Mouse (Mus musculus): ENCODE measurements around the gene Cyp4a31. TPM values are rescaled to one million over a fixed set of nuclear protein-coding genes. Genes with fewer than 3 reads are reported as not detected.
"Not testable (repeated sequence)": the region's sequence is repeated elsewhere in the genome, so short reads cannot be mapped to it uniquely, and the experiment has no call there.

Gene Cyp4a31
- not detected in 2 replicates for polyA plus RNA-seq (2016; fragmentation: Nextera tagmentation; extraction: Ambion mirVana)

DNA sequence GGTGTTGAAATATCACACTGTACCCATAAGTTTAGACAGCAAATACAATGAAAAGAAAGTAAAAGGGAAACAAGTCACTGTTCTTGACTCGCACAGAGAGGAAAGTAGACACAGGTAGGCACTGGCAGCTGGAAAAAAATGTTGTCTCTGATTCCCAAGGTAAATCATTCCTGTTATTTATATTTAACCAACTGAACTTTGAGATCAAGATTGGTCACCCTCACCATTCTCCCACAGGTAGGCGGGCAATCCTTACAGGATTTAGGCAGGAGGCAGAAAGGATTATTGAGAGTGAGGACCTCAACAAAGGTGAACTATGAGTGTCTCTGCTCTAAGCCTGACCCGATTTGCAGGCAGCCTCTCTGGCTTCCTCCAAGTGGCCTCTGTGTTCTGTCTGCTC, at the start of gene Cyp4a31:
TSS of gene Cyp4a31 (plus strand) at position 249 of the 400 bp plus-strand sequence.
- H3K4me3 ChIP-seq: no peak within 1 kb of the TSS
- no peak for DNase-seq (ENCODE audit: extremely low spot score, low spot score)
- no peaks in the 10 kb centered on the region for H3K27me3 ChIP-seq (ENCODE audit: poor library complexity, severe bottlenecking)
- no peaks in the 10 kb centered on the region for H3K9me3 ChIP-seq
- no peaks in the 10 kb centered on the region for H3K36me3 ChIP-seq (replicated peaks)
- no peak within 1 kb of the TSS for H3K27ac ChIP-seq
- H3K4me1 ChIP-seq: no peaks in the 10 kb centered on the region
- 84% methylated on average over 3 of the region's 3 CpGs for WGBS

DNA sequence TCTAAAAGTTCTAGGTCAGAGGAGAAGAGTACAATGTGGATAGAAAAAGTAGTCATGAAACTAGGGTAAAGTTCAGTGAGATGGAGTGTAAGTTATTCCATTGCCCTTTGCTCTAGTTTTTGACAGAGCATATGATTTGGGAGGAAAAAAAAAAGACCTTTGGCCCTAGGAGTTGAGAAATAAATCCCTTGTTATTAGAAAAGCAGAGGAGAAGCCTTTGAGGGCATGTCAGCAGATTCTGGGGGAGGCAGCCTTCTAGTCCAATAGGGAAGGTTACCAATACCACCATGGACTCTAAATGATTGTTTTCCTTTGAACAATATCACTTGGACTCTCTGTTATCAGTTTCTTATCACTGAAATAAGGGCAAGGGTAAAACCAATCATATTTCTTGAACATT, 49.5 kb upstream of the Cyp4a31 start:
- H3K27me3 ChIP-seq (ENCODE audit: poor library complexity, severe bottlenecking); H3K9me3 ChIP-seq; H3K36me3 ChIP-seq (replicated peaks); DNase-seq (ENCODE audit: extremely low spot score, low spot score); H3K4me1 ChIP-seq; H3K4me3 ChIP-seq; H3K27ac ChIP-seq: not testable (repeated sequence)

GRCm38 (mm10) chr4:115518000-115518399, 45.4 kb upstream of the Cyp4a31 start, which contains the start of gene Cyp4a10:
Gene Cyp4a10, plus strand, starts transcription at chr4:115518264.
- H3K4me3 ChIP-seq; H3K9me3 ChIP-seq; H3K27me3 ChIP-seq (ENCODE audit: poor library complexity, severe bottlenecking); DNase-seq (ENCODE audit: extremely low spot score, low spot score); H3K27ac ChIP-seq; H3K4me1 ChIP-seq; H3K36me3 ChIP-seq (replicated peaks): not testable (repeated sequence)
- WGBS: 91% methylated on average over 5 of the region's 5 CpGs

DNA sequence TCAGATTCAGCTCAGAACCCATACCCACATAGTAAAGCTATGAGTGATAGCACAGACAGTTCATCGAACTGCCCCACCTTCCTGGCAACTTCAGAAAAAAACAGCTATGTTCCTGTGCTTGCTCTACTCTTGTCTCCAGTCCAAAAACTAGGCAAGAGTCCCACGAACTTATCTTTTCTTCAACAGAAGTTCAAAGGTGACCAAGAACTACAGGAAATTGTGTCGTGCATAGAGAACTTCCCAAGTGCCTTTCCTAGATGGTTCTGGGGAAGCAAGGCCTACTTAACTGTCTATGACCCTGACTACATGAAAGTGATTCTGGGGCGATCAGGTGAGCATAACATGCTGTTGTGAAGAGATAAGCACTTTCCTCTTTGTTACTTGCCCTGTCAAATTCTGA, 44.0 kb upstream of the Cyp4a31 start:
- Histone ChIP-seq H3K36me3 (replicated peaks) (no peaks in the 10 kb centered on the region), H3K27me3 (ENCODE audit: poor library complexity, severe bottlenecking) (no peaks in the 10 kb centered on the region), H3K4me3 (no peak overlapping the region), H3K9me3 (no peaks in the 10 kb centered on the region), H3K27ac (no peak overlapping the region), H3K4me1 (0 out of 2 replicates have a peak, but pooled peaks cover 3% of the 10 kb centered on the region)
- WGBS: 81% methylated on average over 4 of the region's 4 CpGs
- DNase-seq (ENCODE audit: extremely low spot score, low spot score): no peak

- WGBS: 97% methylated on average over 2 of the region's 2 CpGs
- Histone ChIP-seq H3K4me1 (0 out of 2 replicates have a peak, but pooled peaks cover 3% of the 10 kb centered on the region), H3K9me3 (no peaks in the 10 kb centered on the region), H3K4me3 (no peak overlapping the region), H3K36me3 (replicated peaks) (no peaks in the 10 kb centered on the region), H3K27me3 (ENCODE audit: poor library complexity, severe bottlenecking) (no peaks in the 10 kb centered on the region), H3K27ac (no peak overlapping the region)
- DNase-seq (ENCODE audit: extremely low spot score, low spot score): no peak
Measured at GRCm38 (mm10) chr4:115521766-115522165, 41.7 kb upstream of the Cyp4a31 start.

DNA sequence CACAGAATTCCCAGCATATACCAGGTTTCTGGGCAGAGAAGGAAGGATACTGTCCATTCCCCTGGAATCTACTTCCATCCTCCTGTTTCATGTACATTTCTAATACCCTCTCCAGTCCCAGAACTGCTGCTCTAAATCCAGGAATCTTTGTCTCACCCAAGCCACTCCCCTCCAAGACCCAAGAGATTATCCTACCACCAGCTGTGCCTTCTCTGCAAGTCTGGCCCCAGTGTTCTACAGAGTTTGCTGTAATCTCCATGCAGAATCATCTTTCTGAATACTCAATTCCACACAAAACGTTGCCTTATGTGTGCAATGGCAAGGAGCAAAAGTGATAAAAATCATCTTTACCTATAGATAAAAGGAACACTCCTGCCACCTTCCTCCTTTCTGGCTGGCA, 18.3 kb upstream of the Cyp4a31 start:
- no peaks in the 10 kb centered on the region for H3K27me3 ChIP-seq (ENCODE audit: poor library complexity, severe bottlenecking)
- no peak for DNase-seq (ENCODE audit: extremely low spot score, low spot score)
- no peaks in the 10 kb centered on the region for H3K9me3 ChIP-seq
- 41% methylated on average over 1 of the region's 1 CpGs for WGBS
- no peak overlapping the region for H3K4me3 ChIP-seq
- no peaks in the 10 kb centered on the region for H3K36me3 ChIP-seq (replicated peaks)
- H3K4me1 ChIP-seq: no peaks in the 10 kb centered on the region
- no peak overlapping the region for H3K27ac ChIP-seq

DNA sequence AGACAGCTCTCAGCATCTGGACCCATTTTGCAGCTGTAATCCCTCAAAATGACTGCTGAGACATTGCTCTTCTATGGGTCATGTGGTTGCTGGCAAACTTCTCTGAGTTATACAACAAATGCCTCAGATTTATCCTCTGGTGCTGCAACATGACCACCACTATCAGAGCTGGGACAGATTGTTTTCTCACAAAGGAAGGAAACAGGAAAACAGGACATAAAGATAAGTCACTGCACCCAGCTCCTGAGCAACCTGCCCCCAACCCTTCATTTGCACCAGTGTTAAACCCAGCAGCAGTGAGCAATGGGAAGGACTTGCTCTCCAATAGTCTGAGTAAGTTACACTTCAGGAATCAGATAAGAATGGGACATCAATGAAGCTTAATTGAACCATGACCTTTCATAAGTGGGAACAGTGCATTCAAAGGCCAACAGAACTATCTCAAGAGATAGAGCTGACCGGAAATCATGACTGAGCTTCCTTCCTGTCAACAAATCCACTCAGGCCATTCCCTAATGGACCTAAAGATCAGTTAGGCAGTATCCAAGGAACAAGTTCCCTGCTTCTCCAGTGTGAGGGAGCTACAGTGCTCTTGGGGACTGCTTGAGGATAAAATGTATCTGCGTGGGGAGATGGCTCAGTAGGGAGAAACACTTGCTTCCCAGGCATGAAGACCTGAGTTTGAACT, 17.2 kb upstream of the Cyp4a31 start:
- no peaks in the 10 kb centered on the region for H3K36me3 ChIP-seq (replicated peaks)
- no peaks in the 10 kb centered on the region for H3K27me3 ChIP-seq (ENCODE audit: poor library complexity, severe bottlenecking)
- no peaks in the 10 kb centered on the region for H3K9me3 ChIP-seq
- no peak overlapping the region for H3K4me3 ChIP-seq
- H3K4me1 ChIP-seq: no peaks in the 10 kb centered on the region
- DNase-seq (ENCODE audit: extremely low spot score, low spot score): no peak
- H3K27ac ChIP-seq: no peak overlapping the region
- 91% methylated on average over 2 of the region's 2 CpGs for WGBS

GRCm38 (mm10) chr4:115552726-115553125, 10.7 kb upstream of the Cyp4a31 start:
- H3K9me3 ChIP-seq: no peaks in the 10 kb centered on the region
- H3K36me3 ChIP-seq (replicated peaks): no peaks in the 10 kb centered on the region
- no peak overlapping the region for H3K4me3 ChIP-seq
- no peak for DNase-seq (ENCODE audit: extremely low spot score, low spot score)
- H3K27ac ChIP-seq: no peak overlapping the region
- WGBS: 88% methylated on average over 3 of the region's 3 CpGs
- no peaks in the 10 kb centered on the region for H3K4me1 ChIP-seq
- no peaks in the 10 kb centered on the region for H3K27me3 ChIP-seq (ENCODE audit: poor library complexity, severe bottlenecking)

DNA sequence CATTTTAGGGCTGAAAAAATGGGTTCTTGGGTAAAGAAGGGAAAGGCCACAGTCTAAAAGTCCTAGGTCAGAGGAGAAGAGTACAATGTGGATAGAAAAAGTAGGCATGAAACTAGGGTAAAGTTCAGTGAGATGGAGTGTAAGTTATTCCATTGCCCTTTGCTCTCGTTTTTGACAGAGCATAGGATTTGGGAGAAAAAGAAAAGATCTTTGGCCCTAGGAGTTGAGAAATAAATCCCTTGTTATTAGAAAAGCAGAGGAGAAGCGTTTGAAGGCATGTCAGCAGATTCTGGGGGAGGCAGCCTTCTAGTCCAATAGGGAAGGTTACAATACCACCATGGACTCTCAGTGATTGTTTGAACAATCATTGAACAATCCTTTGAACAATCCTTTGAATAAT, 7.9 kb upstream of the Cyp4a31 start:
- WGBS: 73% methylated on average over 2 of the region's 2 CpGs
- DNase-seq (ENCODE audit: extremely low spot score, low spot score): no peak
- no peak overlapping the region for H3K4me3 ChIP-seq
- H3K4me1 ChIP-seq: no peaks in the 10 kb centered on the region
- H3K27me3 ChIP-seq (ENCODE audit: poor library complexity, severe bottlenecking): no peaks in the 10 kb centered on the region
- no peaks in the 10 kb centered on the region for H3K9me3 ChIP-seq
- H3K36me3 ChIP-seq (replicated peaks): no peaks in the 10 kb centered on the region
- H3K27ac ChIP-seq: no peak overlapping the region

DNA sequence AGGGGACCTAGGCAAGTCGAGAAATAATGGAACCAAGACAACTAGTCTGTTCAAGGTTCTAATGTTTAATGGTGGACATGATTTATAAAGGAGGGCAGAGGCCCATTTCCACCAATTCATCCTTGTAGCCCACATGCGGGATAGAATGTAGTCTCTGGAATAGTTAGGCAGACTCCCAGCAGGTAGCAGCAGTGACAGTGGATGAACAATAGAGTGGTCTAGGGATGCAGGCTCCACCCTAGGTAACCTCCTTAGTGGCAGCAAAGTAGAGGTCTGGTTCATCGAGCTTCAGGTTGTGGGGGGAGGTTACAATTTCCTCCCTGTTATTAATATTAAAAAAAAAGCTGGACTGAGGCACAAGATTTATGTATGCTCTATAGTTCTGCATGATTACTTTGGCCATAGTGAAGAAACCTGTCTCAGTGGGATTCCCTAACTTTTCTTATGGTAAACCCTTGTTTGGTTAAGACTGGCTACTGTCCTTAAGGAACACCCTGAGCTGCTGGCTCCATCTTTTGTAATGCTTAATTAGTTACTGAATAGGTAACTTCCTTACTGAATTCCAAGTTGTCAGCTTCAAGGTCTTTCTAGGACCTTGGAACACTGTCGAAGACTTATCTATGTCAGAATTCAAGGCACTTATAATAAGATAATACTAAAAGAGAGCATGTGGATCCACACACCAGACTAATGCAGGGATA, 5.4 kb upstream of the Cyp4a31 start:
- H3K36me3 ChIP-seq (replicated peaks): no peaks in the 10 kb centered on the region
- DNase-seq (ENCODE audit: extremely low spot score, low spot score): no peak
- 54% methylated on average over 4 of the region's 4 CpGs for WGBS
- no peak overlapping the region for H3K27ac ChIP-seq
- H3K9me3 ChIP-seq: no peaks in the 10 kb centered on the region
- no peaks in the 10 kb centered on the region for H3K27me3 ChIP-seq (ENCODE audit: poor library complexity, severe bottlenecking)
- no peaks in the 10 kb centered on the region for H3K4me1 ChIP-seq
- H3K4me3 ChIP-seq: no peak overlapping the region

DNA sequence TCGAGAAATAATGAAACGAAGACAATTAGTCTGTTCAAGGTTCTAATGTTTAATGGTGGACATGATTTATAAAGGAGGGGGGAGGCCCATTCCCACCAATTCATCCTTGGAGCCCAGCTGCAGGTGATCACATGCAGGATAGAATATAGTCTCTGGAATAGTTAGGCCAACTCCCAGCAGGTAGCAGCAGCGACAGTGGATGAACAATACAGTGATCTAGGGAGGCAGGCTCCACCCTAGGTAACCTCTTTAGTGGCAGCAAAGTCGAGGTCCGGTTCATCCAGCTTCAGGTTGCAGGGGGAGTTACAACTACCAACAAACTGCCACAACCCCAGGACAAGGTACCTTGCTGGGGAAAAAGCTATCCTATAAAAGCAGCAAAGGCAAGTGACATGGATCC, 2.2 kb upstream of the Cyp4a31 start:
- H3K9me3 ChIP-seq; H3K36me3 ChIP-seq (replicated peaks); H3K4me3 ChIP-seq; H3K4me1 ChIP-seq; DNase-seq (ENCODE audit: extremely low spot score, low spot score); H3K27ac ChIP-seq; H3K27me3 ChIP-seq (ENCODE audit: poor library complexity, severe bottlenecking): not testable (repeated sequence)
- 53% methylated on average over 5 of the region's 5 CpGs for WGBS

DNA sequence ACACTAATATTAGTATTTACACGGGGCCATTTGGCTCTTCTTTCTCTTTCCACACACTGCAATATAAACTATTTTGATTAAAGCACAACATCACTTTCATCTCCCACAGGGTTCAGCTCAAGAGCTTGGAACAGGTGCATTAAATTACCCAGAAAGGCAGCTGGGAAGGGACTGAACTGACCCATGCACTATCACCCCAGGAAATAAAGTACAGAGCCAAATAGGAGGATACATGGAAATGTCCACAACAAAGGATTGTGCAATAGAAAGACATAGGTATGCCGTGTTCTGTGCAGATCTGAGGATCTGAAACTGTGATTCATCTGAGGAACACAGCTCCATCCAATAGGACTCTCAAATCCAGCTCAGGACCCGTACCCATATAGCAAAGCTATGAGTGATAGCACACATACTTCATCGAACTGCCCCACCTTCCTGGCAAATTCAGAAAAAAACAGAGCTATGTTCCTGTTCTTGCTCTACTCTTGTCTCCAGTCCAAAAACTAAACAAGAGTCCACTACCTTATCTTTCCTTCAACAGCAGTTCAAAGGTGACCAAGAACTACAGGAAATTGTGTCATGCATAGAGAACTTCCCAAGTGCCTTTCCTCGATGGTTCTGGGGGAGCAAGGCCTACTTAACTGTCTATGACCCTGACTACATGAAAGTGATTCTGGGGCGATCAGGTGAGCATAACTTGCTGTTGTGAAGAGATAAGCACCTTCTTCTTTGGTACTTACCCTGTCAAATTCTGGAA, 1.2 kb downstream of the Cyp4a31 start:
- H3K4me1 ChIP-seq; H3K27ac ChIP-seq; H3K9me3 ChIP-seq; DNase-seq (ENCODE audit: extremely low spot score, low spot score); H3K27me3 ChIP-seq (ENCODE audit: poor library complexity, severe bottlenecking); H3K36me3 ChIP-seq (replicated peaks); H3K4me3 ChIP-seq: not testable (repeated sequence)
- WGBS: 86% methylated on average over 6 of the region's 6 CpGs

GRCm38 (mm10) chr4:115575255-115575654, 11.8 kb downstream of the Cyp4a31 start:
- H3K4me3 ChIP-seq: no peak overlapping the region
- no peak overlapping the region for H3K27ac ChIP-seq
- no peak for DNase-seq (ENCODE audit: extremely low spot score, low spot score)
- H3K27me3 ChIP-seq (ENCODE audit: poor library complexity, severe bottlenecking): no peaks in the 10 kb centered on the region
- H3K9me3 ChIP-seq: no peaks in the 10 kb centered on the region
- 83% methylated on average over 3 of the region's 3 CpGs for WGBS
- no peaks in the 10 kb centered on the region for H3K36me3 ChIP-seq (replicated peaks)
- H3K4me1 ChIP-seq: no peaks in the 10 kb centered on the region
